Mouse (Mus musculus): ENCODE data around the gene Eif1ad.
"Not testable (repeated sequence)": the region's sequence is repeated elsewhere in the genome, so short reads cannot be mapped to it uniquely, and the experiment has no call there.

Gene Eif1ad

DNA sequence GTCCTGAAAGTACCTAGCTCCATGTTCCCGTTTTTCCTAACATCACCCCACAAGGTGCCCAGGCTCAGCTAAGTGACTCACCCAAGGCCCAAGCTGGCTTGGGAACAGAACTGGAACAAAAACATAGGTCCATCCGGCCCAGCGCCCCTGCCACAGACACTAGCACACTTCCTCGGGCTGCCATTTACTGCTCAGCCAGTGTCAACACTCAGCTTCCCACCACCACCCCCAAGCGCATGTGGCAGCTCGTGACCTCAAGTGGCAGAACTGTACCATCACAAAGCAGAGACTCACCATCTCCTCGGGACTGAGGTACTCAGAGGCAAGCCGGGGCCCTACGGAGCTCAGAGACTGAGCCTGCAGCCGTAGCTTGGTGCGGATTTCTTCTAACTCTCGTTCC, 16.8 kb downstream of the Eif1ad start:
- DNase-seq = no peak

DNA sequence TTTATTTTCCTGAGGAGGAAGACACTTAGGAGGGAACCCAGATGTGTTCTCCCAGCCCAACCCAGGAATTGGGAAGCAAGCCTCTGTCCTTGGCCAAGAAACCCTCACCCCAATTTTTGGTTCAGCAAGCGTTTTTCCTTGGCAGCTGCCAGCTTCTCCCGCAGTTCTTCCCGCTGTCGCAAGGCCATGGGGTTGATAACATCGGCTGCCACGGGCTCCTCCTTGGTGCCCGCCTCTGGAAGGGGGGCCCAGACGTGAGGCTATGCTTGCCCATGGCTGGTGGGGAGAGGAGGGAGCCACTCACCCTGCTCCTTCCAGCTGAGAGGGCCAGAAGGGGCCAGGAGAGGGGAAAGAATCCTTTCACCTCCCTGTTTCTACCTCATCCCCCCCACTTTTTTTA, 18.2 kb downstream of the Eif1ad start:
- DNase-seq = no peak

DNA sequence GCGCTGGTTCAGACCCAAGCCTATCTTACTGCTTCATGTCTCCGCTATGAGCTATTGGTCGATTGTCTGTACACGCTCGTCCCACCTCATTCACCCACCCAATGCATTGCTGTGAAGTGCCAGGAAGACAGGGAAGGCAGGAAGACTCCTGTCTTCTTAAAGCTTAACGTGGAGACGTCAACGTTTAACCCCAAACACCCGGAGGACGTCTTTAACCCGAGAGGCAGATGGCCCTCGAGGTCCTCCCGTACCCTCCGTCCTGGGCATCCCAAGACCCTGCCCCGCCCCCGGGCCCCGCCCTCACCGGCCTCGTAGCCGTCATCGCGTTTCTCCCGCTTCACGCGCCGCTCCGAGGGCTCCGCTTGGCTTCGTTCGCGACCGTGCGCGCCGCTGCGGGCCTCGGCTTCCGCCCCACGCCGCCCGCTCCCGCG, 21.5 kb downstream of the Eif1ad start:
- DNase-seq = peak; percentile 60

DNA sequence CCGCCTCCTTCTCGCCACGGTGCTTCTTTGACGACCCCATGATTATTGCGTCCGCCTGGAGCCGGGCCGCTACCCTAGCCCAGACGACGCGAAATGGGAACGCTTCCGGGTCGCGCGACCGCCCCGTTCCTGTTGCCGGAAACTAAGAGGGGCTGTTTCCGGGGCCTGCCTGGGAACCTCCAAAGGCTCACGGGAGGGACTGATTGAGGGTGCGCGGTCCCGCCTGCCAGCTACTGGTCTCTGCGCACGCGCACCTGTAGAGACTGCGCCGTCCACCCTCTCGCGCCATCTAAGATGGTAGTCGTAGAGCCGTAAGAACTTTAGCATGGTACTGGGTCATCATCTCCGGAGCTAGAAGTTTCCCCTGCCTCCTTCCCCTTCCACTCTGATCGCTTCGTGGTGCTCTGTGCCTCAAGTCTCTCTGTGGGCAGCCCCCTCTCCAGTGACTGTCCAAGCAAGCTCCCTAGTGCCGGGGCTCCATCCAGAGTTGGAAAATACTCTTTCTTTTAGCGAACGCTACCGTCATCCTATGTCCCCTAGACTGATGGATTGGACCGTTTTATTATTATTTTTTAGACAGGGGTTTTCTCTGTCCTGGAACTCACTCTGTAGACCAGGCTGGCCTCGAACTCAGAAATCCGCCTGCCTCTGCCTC, 22.2 kb downstream of the Eif1ad start, which contains the start of gene Sart1:
TSS of gene Sart1 (minus strand) at position 116 of the 655 bp plus-strand sequence.
- peak; percentile 99 for DNase-seq

DNA sequence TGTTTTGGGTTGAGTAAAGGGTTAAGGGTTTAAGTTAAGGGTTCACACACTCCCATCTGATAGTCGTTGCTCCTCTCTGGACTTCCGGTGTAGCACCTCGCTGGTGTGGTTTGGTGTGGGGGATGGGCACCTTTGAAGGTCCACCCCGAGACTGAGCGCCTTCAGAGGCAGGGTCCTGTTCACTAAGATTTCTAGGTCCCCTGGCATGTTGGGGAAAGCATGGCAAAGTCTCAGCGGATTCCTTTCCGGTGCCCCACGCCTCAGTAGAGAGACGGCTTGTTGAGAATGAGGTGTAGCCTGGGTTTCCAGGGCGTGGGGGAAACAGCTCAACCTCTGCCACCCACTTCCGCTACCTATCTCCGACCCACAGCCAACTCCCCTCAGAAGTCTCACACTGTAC, 23.1 kb downstream of the Eif1ad start:
- DNase-seq = peak; percentile 29

DNA sequence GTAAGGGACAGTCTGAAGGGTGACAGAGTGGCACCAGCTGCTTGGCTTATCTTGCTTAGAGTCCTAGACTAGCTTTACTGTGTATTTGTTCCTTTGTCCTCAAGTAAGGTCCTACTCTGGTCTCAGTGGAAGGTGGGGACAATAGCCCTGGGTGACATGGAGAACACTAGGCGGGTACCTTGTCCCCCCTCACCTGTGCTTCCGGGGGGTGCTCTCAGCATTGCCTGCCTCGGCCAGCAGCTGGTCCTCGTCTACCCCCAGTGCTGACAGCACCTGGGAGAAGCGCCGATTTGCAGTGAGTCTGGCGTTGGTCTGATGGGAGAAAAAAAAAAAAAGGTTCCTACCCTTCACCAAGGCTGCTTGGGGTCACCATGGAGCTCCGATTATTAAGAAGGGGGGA, 23.9 kb downstream of the Eif1ad start:
- no peak for DNase-seq

DNA sequence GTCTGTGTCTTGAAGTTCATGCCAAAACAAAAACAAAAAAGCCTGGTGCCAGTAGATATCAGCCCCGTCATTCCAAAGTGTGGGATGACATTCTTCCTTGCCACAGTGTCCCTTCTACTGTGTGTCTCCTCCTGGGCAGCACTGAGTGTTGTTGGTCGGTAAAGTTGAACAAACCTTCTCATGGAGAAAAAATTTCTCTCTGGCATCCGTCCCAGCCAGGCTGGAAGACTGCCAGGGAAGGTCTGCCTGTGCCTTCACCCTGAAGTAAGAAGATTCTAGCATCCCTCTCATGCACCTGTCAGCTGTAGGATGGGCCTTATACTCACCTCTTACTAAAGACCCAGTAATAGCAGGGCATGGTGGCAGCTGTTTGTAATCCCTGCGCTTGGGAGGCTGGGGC, 26.4 kb downstream of the Eif1ad start:
- DNase-seq = no peak

DNA sequence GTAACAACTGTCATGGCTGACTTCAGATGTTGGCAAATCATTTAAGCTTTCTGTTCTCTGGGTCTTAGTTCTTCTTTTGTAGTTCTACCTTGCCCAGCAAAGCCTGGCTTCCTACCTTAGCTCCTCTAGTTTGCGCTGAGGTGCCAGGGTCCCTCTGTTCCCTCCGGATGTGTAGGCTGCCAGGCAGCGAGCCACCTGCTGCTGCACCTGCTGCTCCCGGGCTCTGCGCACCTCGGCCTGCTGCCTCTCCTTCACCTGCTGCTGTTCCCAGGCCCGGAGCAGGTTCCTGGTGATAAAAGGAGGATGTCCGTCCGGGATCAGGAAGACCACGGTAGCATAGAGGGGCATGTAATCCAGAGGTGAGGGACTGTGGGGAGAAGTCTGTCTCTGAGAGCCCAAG, 27.6 kb downstream of the Eif1ad start:
- no peak for DNase-seq

DNA sequence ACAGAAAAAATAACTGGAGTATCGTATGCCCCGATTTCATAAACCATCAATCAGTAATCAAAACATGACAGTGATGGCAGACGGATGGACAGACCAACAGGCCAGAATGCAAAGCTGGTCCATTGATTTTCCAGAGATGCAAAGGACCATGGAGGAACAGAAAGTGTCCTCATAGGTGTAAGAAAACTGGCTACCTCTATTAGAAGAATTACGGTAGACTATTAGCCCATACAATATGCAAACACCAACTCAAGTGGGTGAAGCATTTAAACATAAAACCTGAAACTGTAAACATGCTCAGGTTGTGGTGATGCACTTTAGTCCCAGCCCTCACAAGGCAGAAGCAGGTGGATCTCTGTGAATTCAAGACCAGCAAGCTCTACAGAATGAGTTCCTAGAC, 28.8 kb downstream of the Eif1ad start:
- no peak for DNase-seq

DNA sequence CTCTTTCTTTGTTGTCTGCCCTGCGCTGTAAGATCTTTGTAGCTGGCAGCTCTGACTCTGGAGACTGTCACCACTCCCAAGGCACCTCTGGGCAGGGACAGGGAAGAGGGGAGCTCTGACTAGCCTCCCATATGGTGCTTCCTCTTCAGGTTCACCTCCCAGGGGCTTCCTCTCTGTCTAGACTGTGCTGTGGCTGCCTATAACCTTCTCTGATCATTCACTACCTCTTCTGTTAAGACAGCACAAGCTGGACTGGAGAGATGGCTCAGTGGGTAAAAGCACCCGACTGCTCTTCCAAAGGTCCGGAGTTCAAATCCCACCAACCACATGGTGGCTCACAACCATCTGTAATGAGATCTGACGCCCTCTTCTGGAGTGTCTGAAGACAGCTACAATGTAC, 34.5 kb downstream of the Eif1ad start:
- DNase-seq = not testable (repeated sequence)

DNA sequence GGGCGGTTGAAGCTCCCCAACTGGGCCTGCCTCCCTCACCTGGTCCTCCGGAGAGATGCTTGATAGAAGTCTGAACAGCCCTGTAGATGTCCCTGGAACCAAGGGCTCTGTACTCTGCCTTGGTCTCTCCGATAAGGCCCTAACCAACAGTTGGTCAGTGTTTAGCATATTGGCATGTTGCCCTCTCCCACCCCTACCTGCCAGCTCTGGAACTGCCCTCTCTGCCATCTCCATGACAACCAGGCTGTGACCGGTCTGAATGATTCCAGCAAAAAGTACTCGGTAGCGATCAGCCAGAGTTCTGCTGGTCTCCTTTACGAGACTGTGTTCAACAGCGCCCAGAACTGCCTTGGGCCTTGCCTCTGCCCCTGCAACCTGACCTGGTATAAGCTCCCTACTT, 35.8 kb downstream of the Eif1ad start, which contains the start of gene Tsga10ip:
TSS of gene Tsga10ip (minus strand) at position 234 of the 400 bp plus-strand sequence.
- DNase-seq = no peak

DNA sequence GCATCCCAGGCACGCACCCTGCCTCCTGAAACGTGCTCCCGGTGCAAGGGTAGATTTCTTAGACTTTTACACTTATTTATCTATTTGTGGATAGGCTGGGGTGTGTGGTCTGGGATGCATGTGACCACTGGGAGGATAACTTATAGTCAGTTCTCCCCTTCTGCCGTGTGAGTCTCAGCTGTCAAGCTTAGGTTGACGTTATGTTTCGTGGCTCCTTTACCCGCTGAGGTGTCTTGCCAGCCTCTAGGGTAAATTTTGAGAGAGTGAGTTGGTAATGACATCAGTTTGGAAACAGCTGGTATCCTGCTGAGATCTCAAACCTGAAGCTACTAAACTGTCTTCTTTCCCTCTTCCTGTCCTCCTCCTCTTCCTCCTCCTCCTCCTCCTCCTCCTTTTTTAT, 39.4 kb downstream of the Eif1ad start:
- DNase-seq = no peak

DNA sequence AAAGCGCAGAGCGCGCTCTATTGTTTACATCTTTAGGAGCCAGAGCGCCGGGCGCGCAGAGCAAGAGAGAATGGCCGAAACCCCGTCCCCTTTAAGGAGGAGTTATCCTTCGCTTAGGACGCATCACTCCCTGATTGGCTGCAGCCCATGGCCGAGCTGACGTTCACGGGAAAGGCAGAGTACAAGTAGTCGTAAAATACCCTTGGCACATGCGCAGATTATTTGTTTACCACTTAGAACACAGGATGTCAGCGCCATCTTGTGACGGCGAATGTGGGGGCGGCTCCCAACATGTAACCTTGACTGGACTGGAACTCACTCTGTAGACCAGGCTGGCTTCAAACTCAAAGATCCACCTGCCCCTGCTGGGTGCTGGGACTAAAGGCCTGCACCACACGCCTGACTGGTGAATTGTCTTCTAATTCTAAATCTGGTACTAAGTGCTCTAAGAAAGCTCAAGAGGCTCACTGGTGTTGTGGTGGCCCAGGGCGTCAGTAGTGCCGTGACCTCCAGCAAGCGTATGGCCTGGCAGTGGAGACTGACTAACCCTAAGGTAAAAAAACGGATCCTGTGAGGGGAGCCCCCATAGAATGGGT, 40.1 kb downstream of the Eif1ad start:
- DNase-seq = peak; percentile 49

DNA sequence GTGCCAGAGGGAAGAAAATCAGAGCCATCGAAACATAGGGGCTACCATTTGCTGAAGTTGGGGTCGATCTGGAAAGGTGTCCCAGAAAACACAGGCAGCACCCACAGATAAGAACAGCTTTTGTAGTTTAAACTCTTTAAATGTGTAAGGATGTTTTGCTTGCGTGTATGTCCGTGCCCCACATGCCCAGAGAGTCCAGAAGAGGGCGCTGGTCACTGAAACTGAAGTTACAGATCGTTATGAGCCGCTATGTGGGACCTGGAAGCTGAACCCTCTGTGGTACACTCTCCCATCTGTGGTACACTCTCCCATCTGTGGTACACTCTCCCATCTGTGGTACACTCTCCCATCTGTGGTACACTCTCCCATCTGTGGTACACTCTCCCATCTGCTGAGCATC, 40.6 kb downstream of the Eif1ad start:
- DNase-seq = peak; percentile 81

DNA sequence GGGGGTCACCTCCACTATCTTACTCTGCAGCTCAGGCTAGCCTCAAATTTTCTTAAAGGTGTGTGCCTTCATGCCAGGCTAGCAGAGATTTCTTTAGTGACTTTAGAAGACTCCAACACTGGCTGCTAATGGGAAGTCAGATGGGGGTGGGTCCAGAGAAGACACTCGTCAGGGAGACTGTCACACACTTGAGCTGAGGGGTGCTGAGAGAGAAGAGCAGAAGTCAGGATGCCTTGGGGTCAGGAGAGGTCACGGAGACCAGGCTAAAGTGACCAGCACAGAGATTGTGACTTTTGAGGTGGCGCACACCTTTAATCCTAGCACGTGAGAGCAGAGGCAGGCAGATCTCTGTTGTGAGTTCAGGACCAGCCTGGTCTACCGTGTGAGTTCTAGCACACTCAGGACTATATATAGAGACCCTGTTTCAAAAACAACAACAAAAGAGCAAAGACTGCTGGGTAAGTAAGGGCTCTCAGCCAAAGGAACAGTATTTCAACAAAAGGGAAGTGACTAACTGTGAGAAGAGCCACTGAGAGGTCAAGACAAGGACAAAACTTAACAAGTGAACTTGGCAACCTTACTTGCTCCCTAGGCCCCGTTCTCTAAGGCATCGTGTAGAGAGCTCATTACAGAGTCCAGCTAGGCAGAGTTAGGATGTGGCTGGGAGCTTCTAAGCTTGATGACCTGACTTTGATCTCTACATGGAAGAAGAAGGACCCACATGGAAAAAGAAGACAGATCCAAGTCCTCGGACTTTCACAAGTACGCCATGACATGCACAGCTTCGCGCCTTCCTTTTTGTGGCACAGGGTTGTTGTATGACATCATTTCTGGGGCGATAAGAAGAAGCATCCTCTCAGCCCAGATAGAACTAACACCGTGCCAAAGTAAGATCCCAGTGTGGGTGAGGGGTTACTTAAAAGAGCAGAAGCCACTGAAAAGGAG, 41.8 kb downstream of the Eif1ad start:
- no peak for DNase-seq

DNA sequence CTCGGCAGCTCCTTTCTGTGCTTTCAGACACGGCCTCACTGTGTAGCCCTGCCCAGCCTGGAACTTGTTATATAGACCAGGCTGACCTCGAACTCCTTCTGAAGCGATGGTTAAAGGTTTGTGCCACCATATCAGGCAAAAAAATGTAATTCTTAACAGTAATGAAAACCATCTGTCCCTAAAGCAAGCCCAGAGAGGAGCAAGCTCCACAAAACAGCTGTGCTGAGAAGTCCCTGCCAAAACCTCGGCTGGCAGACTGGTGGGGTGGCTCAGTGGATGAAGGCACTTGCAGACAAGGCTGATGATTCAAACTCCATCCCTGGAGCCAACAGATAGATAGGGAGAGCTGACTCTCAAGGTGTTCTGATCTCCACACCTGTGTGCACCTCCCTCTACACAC, 42.5 kb downstream of the Eif1ad start:
- no peak for DNase-seq

DNA sequence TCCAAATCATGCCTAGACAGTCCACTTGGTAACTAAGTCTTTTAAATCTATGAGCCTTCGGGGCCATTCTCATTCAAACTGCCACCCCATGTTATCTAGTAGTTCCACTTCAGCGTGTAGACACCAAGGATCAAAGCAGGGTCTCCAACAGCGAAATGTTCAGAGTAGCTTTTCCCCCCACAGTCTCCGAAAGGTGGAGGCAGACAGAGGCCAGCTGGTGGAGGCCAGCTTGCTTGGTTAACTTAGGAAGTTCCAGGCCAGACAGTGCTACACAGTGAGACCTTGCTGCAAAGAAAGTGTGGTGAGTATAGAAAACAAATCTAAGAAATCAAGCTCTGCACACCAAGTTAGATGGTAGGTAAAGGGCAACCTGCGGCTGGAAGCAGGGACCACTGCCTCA, 44.1 kb downstream of the Eif1ad start:
- no peak for DNase-seq

DNA sequence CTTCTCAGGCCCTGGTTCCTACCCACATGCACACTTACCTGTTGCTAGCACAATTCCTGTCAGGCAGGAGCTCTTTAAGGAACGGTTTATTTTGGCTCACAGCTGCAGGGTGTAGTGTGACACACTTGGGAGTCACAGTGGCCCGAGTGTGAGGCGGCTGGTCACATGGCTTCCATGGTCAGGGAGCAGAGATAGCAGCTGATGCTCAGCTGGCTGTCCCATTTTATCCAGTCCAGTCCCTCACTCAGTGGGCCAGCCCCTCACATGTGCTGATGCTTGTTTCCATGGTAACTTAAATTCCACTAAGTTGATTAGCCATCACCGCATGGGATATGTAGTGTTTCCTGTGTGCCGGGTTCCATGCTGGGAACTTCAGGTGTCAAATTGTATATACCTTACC, 45.4 kb downstream of the Eif1ad start:
- DNase-seq = no peak

DNA sequence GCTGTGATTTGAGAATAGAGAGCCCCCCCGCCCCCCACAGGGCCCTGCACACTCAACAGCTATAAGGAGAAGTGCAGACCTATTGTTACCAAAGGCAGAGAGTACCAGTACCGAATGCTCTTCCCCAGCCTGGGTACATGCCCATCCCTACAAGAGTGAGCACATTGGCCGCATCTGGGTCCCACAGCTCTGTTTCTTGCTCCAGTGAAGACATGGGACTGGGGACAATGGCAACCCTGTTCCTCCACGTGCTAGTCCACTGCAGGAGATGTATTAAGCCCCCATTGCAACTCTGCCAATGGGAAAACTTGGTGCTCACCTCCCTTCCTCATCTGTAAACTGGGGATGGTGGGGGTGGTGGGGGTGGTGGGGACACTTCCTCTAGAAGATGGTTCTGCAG, 47.3 kb downstream of the Eif1ad start:
- DNase-seq = no peak

DNA sequence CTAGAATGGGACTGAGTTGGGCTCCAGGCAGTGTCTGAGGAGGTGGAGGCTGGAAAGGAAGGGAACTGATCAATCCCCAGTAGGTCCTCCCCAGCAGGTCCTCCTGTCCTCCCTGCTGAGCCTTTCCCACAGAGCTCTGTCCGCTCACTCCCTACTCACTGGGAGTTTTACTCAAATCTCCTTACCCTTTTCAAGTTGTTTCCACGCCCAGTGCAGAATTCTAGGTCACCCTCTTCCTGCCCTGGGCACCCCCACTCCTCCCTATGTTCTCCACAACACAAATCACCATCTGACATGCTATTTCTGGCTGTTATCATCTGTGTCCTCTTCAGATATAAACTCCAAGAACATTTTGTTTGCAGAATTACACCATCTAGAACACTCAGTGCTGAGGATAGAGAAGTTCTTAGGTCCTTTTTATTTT, 48.0 kb downstream of the Eif1ad start:
- no peak for DNase-seq

DNA sequence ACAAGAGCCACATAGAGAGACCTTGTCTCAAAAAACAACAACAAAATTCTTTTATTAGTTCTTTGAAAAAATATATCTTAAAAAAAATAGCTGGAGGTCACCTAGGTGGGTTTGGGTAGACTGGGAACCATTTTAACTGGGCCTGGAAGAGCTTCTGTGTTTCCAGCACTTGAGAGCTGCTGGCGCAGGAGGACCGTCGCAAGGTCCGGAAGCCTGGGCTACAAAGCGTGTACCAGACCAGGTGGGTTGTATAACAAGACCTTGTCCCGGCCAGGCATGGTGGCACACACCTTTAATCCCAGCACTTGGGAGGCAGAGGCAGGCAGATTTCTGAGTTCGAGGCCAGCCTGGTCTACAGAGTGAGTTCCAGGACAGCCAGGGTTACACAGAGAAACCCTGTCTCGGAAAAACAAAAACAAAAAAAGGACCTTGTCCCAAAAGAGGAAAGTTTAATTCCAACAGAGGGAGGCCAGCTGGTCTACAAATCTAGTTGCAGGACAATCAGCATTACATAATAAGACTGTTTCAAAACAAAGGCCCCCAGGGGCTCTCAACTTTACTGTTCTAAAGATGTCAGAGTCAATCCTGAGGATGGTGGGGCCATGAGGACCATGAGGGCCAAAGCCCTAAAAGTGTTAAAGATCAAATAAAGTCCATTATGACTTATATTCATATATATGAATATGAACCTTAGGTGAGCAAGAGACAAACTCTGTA, 52.4 kb downstream of the Eif1ad start:
- no peak for DNase-seq

DNA sequence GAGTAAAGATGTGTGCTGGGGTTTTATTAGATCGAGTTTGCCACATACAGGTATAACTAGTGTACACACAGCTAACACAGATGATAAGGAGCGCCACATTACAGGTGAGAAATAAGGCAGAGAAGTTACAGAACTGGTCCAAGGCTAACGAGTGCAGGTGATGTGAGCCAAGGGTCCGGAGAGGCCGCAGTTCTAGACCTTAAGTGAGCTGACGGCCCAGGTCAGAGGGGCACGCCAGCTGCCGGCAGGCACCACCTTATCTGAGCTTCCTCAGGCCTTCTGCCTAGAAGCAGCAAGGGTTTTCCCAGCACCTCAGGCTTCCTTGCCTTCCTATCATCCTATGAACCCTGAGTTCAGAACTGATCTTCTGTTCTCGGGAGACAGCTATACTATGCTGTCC, 53.1 kb downstream of the Eif1ad start:
- no peak for DNase-seq

DNA sequence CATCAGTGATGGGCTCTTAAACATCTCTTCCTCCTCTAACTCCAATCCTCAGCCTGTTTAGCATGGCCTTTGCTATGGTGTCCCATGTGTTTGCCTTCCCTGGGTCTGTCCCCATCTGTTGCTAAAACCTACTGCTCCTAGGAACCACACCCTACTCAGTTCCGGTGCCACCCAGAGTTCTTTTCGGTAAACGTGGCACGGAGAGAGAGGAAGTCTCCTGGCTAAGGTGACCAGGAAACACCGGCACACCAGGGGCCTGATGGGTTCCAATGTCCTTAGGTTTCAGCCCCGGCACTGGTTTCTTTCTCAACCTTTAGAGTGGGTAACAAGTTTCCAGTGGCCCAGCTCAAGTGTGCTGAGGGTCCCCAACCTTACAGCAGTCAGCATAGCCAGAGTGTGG, 54.0 kb downstream of the Eif1ad start:
- no peak for DNase-seq

Data from embryo, embryonic 11 days (tissue).